Mouse (Mus musculus) megakaryocyte progenitor cell, adult 5-6 weeks (primary cell): ENCODE data around the gene Ncbp2. TPM values are rescaled to one million over a fixed set of nuclear protein-coding genes. Genes with fewer than 3 reads are reported as not detected.
A peak's percentile ranks its signal among the peaks of the same experiment; 100 is the strongest.

Source experiments
- ATAC-seq: replicated peaks from 2 replicates; pipeline ENCODE4 v1.8.0; 2016; ENCODE audit warnings: mild to moderate bottlenecking, moderate TSS enrichment, inconsistent platforms; ENCODE audit not compliant: poor library complexity
- total RNA-seq, 2 experiments: library from RNA; stranded (forward) in 1 of 2; stranded (reverse) in 1 of 2; fragments of 157-497, 149-512 nt in 1 of 2; fragments of 200-1000 nt in 1 of 2; gene quantifications; 2 replicates each; pipeline versions ENCODE4 v1.2.3 to v1.2.4; 2015 to 2017

The Ncbp2 gene
- total RNA-seq, 2 experiments from 2014 or later, result 39.7 to 48.3 TPM

DNA sequence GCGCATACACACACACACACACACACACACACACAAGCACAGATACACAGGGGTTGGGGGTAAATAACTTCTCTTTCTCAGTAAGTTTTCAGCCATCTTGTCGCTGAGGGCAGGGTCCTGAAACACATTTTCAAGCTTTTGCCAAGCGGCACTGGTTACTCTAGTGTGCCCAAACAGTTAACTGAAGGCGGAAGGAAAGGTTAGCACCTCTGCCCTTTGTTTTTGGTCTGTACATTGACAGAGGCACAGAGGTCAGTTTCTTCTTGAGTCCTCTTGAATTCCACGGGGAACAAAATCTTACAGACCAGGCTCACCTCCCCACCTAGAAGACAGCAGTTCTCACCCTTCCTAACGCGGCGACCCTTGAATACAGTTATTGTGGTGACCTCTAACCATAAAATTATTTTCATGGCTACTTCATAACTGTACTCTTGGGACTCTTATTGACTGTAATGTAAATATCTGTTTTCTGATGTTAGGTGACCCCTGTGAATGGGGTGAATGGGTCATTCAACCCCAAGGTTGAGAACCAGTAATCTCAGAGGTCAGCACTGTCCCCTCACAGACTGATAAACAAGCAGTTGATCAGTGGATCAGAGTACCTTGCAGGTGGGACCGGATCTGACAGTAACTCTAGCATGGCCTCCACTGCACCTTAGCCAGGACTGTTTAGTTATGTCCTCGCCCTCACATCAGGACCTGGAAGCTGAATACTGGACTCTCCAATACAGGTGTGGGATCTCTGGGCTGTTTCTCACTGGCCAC, 60.4 kb downstream of the Ncbp2 start:
- ATAC-seq, result no peak

DNA sequence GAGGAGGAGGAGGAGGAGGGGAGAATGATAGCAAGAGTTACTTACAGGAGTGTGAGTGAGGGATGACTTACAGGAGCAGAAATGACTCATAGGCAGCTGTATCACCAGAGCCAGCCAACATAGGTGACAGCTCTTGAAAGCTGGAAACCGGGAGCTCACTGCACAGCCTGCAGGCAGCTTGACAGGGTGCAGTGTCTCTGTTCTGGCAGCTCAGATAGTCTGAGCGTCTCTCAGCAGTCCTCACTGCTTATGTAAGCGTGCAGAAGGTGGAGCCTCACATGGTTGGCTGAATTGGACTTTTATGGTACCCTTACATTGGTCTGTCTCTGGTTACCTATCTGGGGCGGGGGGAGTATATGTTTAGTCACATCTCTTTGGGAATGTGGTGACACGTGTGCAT, 61.6 kb downstream of the Ncbp2 start:
- peak; percentile 54 for ATAC-seq

DNA sequence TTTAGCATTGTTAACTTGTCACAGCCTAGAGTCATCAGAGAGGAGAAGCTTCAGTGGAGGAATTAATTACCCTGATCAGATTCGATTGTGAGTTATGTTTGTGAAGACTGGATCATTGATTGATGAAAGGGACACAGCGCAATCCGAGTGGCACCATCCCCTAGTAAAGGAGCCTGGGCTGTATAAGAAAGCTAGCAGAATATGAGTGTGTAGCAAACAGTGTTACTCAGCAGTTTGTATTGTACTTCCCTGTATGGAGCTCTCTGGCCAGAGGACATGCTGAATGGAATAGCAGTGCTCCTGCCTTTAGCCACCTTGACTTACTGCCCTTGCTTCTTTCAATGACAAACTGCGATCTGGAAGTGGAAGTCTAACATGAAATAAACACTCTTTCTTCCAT, 62.0 kb downstream of the Ncbp2 start:
- no peak for ATAC-seq

Other genes with a start within 250 kb of the Ncbp2 start
- not detected in 2 replicates for gene Meltf, start 69.7 kb upstream of the Ncbp2 start, total RNA-seq (2015)
- gene Meltf, start 69.7 kb upstream of the Ncbp2 start, total RNA-seq (2017), result not detected in 2 replicates
- not detected in 2 replicates for gene Pigz, start 14.7 kb upstream of the Ncbp2 start, total RNA-seq (2015)
- gene Pigz, start 14.7 kb upstream of the Ncbp2 start, total RNA-seq (2017), result not detected in 2 replicates
- 22.7 and 28.3 TPM in 2 replicates for gene 0610012G03Rik, start within 50 bp of the Ncbp2 start, total RNA-seq (2015)
- 10.3 and 14.1 TPM in 2 replicates for gene 0610012G03Rik, start within 50 bp of the Ncbp2 start, total RNA-seq (2017)
- gene Senp5, start 54.8 kb downstream of the Ncbp2 start, total RNA-seq (2015), result 20.2 and 22.9 TPM in 2 replicates
- 20.3 and 21.0 TPM in 2 replicates for gene Senp5, start 54.8 kb downstream of the Ncbp2 start, total RNA-seq (2017)
- 60.6 and 61.9 TPM in 2 replicates for gene Pak2, start 130.8 kb downstream of the Ncbp2 start, total RNA-seq (2015)
- gene Pak2, start 130.8 kb downstream of the Ncbp2 start, total RNA-seq (2017), result 52.4 and 58.2 TPM in 2 replicates
- gene Pigx, start 151.2 kb downstream of the Ncbp2 start, total RNA-seq (2015), result 95.8 and 106 TPM in 2 replicates
- 49.1 and 57.9 TPM in 2 replicates for gene Pigx, start 151.2 kb downstream of the Ncbp2 start, total RNA-seq (2017)
- 18.0 and 22.8 TPM in 2 replicates for gene Cep19, start 151.3 kb downstream of the Ncbp2 start, total RNA-seq (2015)
- gene Cep19, start 151.3 kb downstream of the Ncbp2 start, total RNA-seq (2017), result 29.0 and 30.7 TPM in 2 replicates
- 180 and 190 TPM in 2 replicates for gene Nrros, start 217.1 kb downstream of the Ncbp2 start, total RNA-seq (2015)
- gene Nrros, start 217.1 kb downstream of the Ncbp2 start, total RNA-seq (2017), result 116 and 133 TPM in 2 replicates
- gene Bex6, start 231.3 kb downstream of the Ncbp2 start, total RNA-seq (2015), result 103 and 110 TPM in 2 replicates
- gene Bex6, start 231.3 kb downstream of the Ncbp2 start, total RNA-seq (2017), result 81.8 and 101 TPM in 2 replicates